Mouse (Mus musculus) hindbrain, embryonic 14.5 days (tissue): ENCODE measurements around the gene Nkx1-1. TPM values are rescaled to one million over a fixed set of nuclear protein-coding genes. Genes with fewer than 3 reads are reported as not detected.

ENCODE experiments used
- ATAC-seq: fragments of 200-750 bp; cut with Nextera tagmentation; 2 replicates; pipeline ENCODE4 v1.8.0; 2017; ENCODE audit warnings: moderate number of reproducible peaks, mild to moderate bottlenecking, moderate TSS enrichment, moderate library complexity; ENCODE audit not compliant: low FRiP score
- DNase-seq: peaks from one replicate; pipeline ENCODE4 v3.0.0-alpha.2; 2015; ENCODE audit warnings: low spot score
- H3K27ac ChIP-seq: fragments of 300-500 bp; sonication (generic); 2 replicates; pipeline ENCODE4 v1.5.1; 2014; ENCODE audit warnings: mild to moderate bottlenecking, moderate library complexity
- H3K27me3 ChIP-seq: fragments of 300-500 bp; sonication (generic); 2 replicates; pipeline ENCODE4 v1.6.1; 2014; ENCODE audit warnings: mild to moderate bottlenecking, low read length, mixed read lengths; ENCODE audit not compliant: control insufficient read depth, insufficient read depth
- H3K36me3 ChIP-seq: fragments of 300-500 bp; sonication (generic); replicated peaks from 2 replicates; pipeline ENCODE4 v1.6.1; 2014; ENCODE audit not compliant: control insufficient read depth, insufficient read depth
- H3K4me1 ChIP-seq: fragments of 300-500 bp; sonication (generic); replicated peaks from 2 replicates; pipeline ENCODE4 v1.6.1; 2014; ENCODE audit warnings: antibody characterized with exemption, low read length, mixed read lengths; ENCODE audit not compliant: control insufficient read depth, insufficient read depth
- H3K4me2 ChIP-seq: fragments of 300-500 bp; sonication (generic); replicated peaks from 2 replicates; pipeline ENCODE4 v1.6.1; 2014; ENCODE audit warnings: mild to moderate bottlenecking, moderate library complexity
- H3K4me3 ChIP-seq: fragments of 300-500 bp; sonication (generic); replicated peaks from 2 replicates; pipeline ENCODE4 v1.5.1; 2014; ENCODE audit warnings: mild to moderate bottlenecking, low read length
- H3K9ac ChIP-seq: fragments of 300-500 bp; sonication (generic); 2 replicates; pipeline ENCODE4 v1.6.1; 2014
- H3K9me3 ChIP-seq: fragments of 300-500 bp; sonication (generic); 2 replicates; pipeline ENCODE4 v1.6.1; 2016; ENCODE audit warnings: low read length; ENCODE audit not compliant: control insufficient read depth
- WGBS: fragments of 180-500 bp; shearing (Covaris S2); extraction: QIAGEN DNeasy Blood & Tissue Kit; methylation state at CpG from one replicate; pipeline ENCODE4 v1.1.7; 2014; 5-methylcytosine and 5-hydroxymethylcytosine counted together
- polyA plus RNA-seq: library from polyadenylated mRNA; unstranded; fragments of >200 nt; fragmentation: Nextera tagmentation; extraction: Ambion mirVana; gene quantifications from 2 replicates; pipeline ENCODE4 v1.2.1, GENCODE M21; 2014

The Nkx1-1 gene
- polyA plus RNA-seq, 1 experiment from 2014 or later: 0.96 TPM

DNA sequence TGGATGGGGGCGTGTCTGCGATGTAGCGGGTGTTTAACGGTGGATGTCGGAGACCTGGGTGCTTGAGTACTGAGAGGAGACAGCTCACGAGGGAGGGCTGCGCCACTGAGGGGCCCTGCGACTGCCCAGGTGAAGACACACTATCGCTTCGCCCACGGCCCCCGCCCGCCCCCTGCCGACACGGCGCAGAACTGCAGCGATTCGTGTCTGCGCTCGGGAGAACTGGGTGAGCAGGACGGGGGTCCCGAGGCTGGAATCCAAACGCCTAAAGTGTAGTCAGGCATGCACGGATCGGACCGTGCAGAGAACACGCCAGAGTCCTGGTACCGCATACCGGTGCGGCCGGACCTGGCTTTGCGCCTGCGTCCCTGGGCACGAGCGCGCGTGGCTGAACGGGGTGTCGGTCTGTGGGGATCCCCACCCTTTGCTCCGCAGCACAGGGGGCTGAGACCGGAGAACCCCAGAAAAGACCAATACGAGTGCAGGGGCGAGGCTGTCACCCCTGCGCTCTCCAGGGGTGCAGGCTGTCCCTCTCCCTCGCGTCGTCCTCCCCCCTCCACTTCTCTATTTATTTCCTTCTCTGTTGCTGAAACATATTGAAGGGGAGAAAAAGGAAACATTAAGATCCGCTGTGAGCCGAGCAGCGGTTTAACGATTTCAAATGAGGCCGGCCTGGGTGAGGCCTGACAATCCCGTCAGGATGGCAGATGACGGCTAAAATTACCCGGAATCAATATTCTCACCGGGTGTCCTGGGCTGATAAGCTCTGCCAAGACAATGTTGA, 9.3 kb upstream of the Nkx1-1 start:
- H3K27ac ChIP-seq: no peak overlapping the region
- no peak for DNase-seq
- H3K36me3 ChIP-seq: no peaks in the 10 kb centered on the region
- peak overlapping the region; percentile 75 for H3K4me2 ChIP-seq
- no peaks in the 10 kb centered on the region for H3K9me3 ChIP-seq
- ATAC-seq: peak; percentile 44; the same call in 1 of the 2 replicates
- H3K4me3 ChIP-seq: peak overlapping the region; percentile 35
- peaks cover 7% of the 10 kb centered on the region for H3K4me1 ChIP-seq
- H3K9ac ChIP-seq: peak overlapping the region; percentile 52
- 4% methylated on average over 55 of the region's 56 CpGs for WGBS
- peaks cover 78% of the 10 kb centered on the region for H3K27me3 ChIP-seq

DNA sequence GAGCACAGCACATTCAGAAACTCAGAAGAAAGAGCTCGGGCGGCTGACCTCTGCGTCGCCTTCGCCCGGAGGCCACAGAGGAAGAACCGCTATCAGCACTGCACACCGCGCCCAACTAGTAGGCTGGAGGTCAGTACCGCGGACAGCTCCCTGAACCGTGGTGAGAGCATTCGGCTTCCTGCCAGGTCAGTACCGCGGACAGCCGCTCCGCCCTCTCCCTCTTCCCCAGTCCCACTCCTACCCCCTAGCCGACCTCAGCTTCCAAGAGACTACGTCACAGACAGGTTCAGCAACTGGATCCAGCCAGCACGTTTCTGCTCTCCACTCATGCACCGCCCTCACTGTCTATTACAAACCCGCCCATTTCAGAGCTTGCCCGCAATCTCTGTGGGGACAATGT, 4.4 kb upstream of the Nkx1-1 start:
- H3K4me3 ChIP-seq: no peak overlapping the region
- no peak overlapping the region for H3K27ac ChIP-seq
- H3K9ac ChIP-seq: no peak overlapping the region
- no peaks in the 10 kb centered on the region for H3K36me3 ChIP-seq
- 2% methylated on average over 23 of the region's 23 CpGs for WGBS
- H3K4me1 ChIP-seq: peaks cover 14% of the 10 kb centered on the region
- peaks cover 100% of the 10 kb centered on the region for H3K27me3 ChIP-seq
- no peak overlapping the region for H3K4me2 ChIP-seq
- no peaks in the 10 kb centered on the region for H3K9me3 ChIP-seq
- ATAC-seq: peak; percentile 50; the same call in 1 of the 2 replicates
- DNase-seq: peak; percentile 81

DNA sequence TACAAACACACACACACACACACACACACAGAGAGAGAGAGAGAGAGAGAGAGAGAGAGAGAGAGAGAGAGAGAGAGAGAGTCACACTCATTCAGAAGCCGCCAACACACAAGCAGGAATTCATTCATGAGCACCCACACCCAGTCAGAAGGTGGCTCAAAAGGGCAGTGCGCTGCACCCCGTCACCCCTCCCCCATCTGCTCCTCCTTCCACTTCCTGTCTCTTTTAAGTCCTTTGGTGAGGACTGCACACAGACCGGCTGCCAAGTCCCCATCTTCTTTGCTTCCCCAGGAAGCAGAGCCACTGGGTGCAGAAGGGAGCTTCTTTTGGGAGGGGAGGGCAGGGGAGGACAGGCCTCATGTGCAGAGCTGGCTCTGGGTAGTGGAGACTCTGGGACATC, 2.2 kb upstream of the Nkx1-1 start:
- H3K27me3 ChIP-seq: peaks cover 99% of the 10 kb centered on the region
- H3K36me3 ChIP-seq: no peaks in the 10 kb centered on the region
- H3K9ac ChIP-seq: no peak overlapping the region
- no peak for ATAC-seq
- no peak overlapping the region for H3K27ac ChIP-seq
- no peak overlapping the region for H3K4me3 ChIP-seq
- no peak for DNase-seq
- H3K4me2 ChIP-seq: no peak overlapping the region
- no peaks in the 10 kb centered on the region for H3K9me3 ChIP-seq
- WGBS: 4% methylated on average over 4 of the region's 4 CpGs
- peaks cover 7% of the 10 kb centered on the region; the same call in 1 of the 2 replicates for H3K4me1 ChIP-seq

DNA sequence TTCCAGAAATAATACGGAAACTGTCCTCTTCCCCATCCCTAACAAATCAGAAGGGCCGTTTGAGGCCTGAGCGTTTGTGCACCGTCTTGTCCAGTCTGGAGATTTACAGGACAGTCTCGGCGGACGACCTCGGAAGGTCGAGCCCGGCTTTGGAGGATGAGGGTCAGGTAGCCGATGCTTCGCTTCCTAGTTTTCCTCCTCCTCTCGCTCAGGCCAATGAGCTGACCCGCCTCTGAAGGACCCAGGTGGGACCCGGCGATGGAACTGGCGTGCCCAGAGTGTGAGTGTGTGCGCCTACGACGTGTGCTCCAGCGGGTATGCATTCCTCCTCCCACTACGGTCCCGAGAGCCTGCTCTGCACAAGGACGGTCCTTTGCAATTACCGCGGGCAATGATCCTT, 1.4 kb upstream of the Nkx1-1 start:
- peaks cover 7% of the 10 kb centered on the region; the same call in 1 of the 2 replicates for H3K4me1 ChIP-seq
- no peaks in the 10 kb centered on the region for H3K9me3 ChIP-seq
- ATAC-seq (no peak), DNase-seq (no peak)
- 1% methylated on average over 26 of the region's 26 CpGs for WGBS
- H3K4me3 ChIP-seq: no peak overlapping the region
- no peaks in the 10 kb centered on the region for H3K36me3 ChIP-seq
- H3K9ac ChIP-seq: no peak overlapping the region
- H3K4me2 ChIP-seq: peak overlapping the region; percentile 36
- H3K27me3 ChIP-seq: peaks cover 97% of the 10 kb centered on the region
- no peak overlapping the region for H3K27ac ChIP-seq

- DNase-seq (no peak), ATAC-seq (peak; percentile 46; the same call in 1 of the 2 replicates)
- under 1% methylated on average over 56 of the region's 60 CpGs for WGBS
These were observed 485 bp upstream of the Nkx1-1 start for GRCm38 (mm10) chr5:33434141-33434780.

DNA sequence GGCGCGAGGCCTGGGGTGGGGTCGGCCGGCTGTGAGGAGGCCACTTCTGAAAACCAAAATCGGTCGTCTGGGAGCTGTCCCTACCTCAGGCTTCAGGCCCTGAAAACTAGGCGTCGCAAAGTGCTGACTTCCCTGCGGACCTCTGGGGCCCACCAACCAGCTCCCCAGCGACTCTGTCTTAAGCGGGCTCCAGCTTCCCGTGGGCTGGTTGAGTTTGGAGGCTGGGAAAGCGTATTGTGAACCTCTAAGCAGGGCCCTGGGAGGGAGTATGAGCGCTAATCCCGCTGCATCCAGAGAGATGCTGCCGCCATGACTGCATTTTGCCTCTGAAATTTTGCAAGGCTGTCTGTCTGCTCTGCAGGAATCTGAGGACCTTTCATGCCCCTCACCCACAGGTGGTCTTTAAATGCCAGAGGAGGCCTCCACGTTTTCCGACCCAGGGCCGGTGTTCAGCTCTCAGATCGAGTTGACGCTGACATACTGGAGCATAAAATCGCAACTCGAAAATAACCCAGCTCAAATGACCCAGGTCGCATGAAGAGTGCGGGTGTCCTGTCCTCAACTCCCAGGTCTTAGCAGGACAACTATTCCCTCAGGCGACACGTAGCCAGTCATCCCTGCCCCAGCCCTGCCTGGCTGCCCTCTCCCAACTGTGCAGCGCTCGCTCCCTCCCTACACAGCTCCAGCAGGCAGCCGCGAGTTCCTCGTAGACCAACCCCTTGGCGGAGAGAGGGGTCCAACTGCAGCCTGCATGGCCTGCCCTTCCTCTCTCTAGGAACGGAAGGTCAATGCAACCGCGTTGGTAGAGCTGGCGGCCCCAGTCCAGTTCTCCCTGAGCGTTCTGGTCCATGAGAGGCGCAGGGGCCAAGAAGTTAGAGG, 1.5 kb downstream of the Nkx1-1 start:
- Histone ChIP-seq H3K9ac (peak overlapping the region; percentile 24; the same call in 1 of the 2 replicates), H3K36me3 (no peaks in the 10 kb centered on the region), H3K4me3 (peak overlapping the region; percentile 26), H3K27me3 (peaks cover 97% of the 10 kb centered on the region), H3K4me1 (peaks cover 7% of the 10 kb centered on the region; the same call in 1 of the 2 replicates), H3K4me2 (peak overlapping the region; percentile 40; the same call in 1 of the 2 replicates), H3K9me3 (no peaks in the 10 kb centered on the region), H3K27ac (no peak overlapping the region)
- ATAC-seq (no peak), DNase-seq (no peak)
- under 1% methylated on average over 39 of the region's 39 CpGs for WGBS

More at GRCm38 (mm10) chr5:33434141-33434780, 485 bp upstream of the Nkx1-1 start:
- Histone ChIP-seq H3K9ac (no peak overlapping the region), H3K27ac (no peak overlapping the region), H3K4me2 (peak overlapping the region; percentile 36), H3K36me3 (no peaks in the 10 kb centered on the region), H3K4me1 (peaks cover 7% of the 10 kb centered on the region; the same call in 1 of the 2 replicates), H3K4me3 (peak overlapping the region; percentile 26), H3K9me3 (no peaks in the 10 kb centered on the region), H3K27me3 (peaks cover 97% of the 10 kb centered on the region)

DNA sequence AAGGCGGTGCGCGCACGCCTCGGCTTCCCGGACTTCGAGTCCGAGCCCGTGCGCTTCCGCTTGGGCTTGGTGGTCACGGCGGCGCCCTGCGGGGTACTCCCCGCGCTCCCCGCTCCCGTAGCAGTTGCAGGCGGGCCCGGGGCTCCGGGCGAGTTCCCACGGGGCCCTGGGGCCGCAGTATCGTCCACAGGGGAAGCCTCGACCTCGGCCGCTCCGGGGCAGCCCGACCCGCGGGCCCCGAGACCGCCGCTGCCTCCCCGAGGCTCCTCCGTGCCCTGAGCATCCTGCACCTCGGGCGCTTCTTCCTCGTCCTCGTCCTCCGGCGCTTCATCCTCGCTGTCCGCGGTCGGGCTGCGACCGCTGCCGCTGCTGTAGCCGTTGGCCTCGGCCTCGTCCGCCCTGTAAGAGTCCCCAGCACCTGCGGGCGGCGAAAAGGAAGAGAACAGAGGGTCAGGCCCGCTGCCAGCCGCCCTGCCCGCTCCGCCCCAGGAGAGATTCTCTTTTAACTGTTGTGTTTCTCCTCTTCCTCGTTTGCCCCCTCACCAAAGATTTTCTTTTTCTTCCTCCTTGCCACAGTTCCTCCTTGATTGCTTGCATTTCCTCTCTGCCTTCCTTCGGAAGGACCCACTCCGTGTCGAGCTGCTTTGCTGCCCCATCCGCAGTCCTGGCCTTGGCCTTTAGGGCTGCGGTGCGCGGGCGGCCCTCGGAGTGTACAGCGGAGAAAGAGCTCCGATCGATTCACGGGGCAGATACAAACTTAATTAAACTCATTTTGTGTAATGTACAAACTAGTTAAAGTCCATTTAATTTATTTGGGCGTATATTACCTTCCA, 2.4 kb downstream of the Nkx1-1 start:
- ATAC-seq (no peak), DNase-seq (no peak)
- H3K36me3 ChIP-seq: no peaks in the 10 kb centered on the region
- no peaks in the 10 kb centered on the region for H3K9me3 ChIP-seq
- peaks cover 7% of the 10 kb centered on the region; the same call in 1 of the 2 replicates for H3K4me1 ChIP-seq
- peak overlapping the region; percentile 19 for H3K4me3 ChIP-seq
- no peak overlapping the region for H3K9ac ChIP-seq
- H3K27ac ChIP-seq: no peak overlapping the region
- peak overlapping the region; percentile 40 for H3K4me2 ChIP-seq
- H3K27me3 ChIP-seq: peaks cover 97% of the 10 kb centered on the region
- WGBS: under 1% methylated on average over 73 of the region's 77 CpGs

DNA sequence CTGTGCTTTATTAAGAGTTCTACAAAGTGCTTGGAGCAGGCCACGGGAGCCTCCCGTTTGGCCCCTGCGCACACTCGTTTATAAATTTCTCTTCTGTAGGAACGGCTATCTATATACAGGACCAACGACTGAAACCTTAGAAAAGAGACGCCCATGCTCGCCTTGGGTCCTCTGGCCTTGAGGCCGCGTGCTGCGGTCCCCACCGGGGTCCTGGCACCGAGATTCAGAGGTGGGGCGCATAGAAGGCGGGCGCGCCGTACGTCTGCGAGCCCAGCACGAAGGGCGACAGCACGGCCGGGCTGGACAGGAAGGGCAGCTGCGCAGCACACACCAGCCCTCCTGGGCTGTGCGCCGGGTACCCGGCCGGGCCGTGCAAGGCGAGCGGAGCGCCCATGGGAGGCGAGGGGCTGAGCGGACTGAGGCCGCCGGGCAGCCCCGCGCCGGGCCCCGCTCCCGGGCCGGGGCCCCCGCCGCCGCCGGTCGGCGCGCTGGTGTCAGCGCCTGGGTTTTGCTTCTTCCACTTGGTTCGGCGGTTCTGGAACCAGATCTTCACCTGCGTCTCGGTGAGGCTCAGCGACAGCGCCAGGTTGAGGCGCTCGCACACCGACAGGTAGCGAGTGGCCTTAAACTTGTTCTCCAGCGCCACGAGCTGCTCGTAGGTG, 3.1 kb downstream of the Nkx1-1 start:
- WGBS: under 1% methylated on average over 63 of the region's 64 CpGs
- Histone ChIP-seq H3K27ac (no peak overlapping the region), H3K9me3 (no peaks in the 10 kb centered on the region), H3K4me3 (peak overlapping the region; percentile 19), H3K4me2 (peak overlapping the region; percentile 40), H3K9ac (no peak overlapping the region), H3K36me3 (no peaks in the 10 kb centered on the region), H3K4me1 (peaks cover 7% of the 10 kb centered on the region; the same call in 1 of the 2 replicates), H3K27me3 (peaks cover 91% of the 10 kb centered on the region)
- DNase-seq: no peak
- no peak for ATAC-seq
